Comparison of ENCODE assay signal across 19 mouse cellular contexts in genomic region chr16:45942169-45942891, GRCm38 (mm10). TPM values are rescaled to one million over a fixed set of nuclear protein-coding genes. Genes with fewer than 3 reads are reported as not detected.
DNase-seq lines count a peak whose midpoint lies in the region; ATAC-seq and TF ChIP-seq lines count a peak whose summit lies in the region.
"Had no signal": no experiment of that assay in that cellular context is flagged by ENCODE, and none has a peak within 500 bp of the region (broad histone marks: within the 10 kb centered on the region; RNA-seq: fewer than 3 reads in every experiment).

No protein-coding gene starts in this region.

- no peak for TF ChIP-seq CTCF in MEL (IDR thresholded peaks at IDR 0.05 in 2 of 3, conservative IDR thresholded peaks at IDR 0.05 in 1 of 3; ENCODE audit: control insufficient read depth in 1 of 3, insufficient read depth in 1 of 3, low read depth in 2 of 3, low read length in 3 of 3, poor library complexity in 1 of 3, severe bottlenecking in 1 of 3)

- TF ChIP-seq POLR2A in limb, embryonic 14.5 days (IDR thresholded peaks at IDR 0.05; ENCODE audit: borderline replicate concordance, extremely low read depth, insufficient read depth, insufficient read length): no peak
- TF ChIP-seq POLR2A in MEL (IDR thresholded peaks at IDR 0.05; ENCODE audit: control insufficient read depth in 1 of 2, insufficient read depth in 1 of 2, low read depth in 1 of 2, low read length in 2 of 2, poor library complexity in 1 of 2): no peak

- no peaks in the 10 kb centered on the region for H3K79me2 ChIP-seq in MEL (ENCODE audit: control insufficient read depth, insufficient read depth, low read length, poor library complexity)

- H3K27me3 ChIP-seq in limb, embryonic 14.5 days (ENCODE audit: control insufficient read depth, insufficient read depth, low read length): no peaks in the 10 kb centered on the region
- no peaks in the 10 kb centered on the region for H3K27me3 ChIP-seq in limb, embryonic 10.5 days (ENCODE audit: low read depth, poor library complexity, severe bottlenecking)
- H3K27me3 ChIP-seq in MEL (ENCODE audit: control insufficient read depth in 1 of 2, insufficient read depth in 2 of 2, low read length in 2 of 2): no peaks in the 10 kb centered on the region
- H3K27me3 ChIP-seq in splenic B cell, adult 2 months (ENCODE audit: control insufficient read depth, insufficient read depth, low read length, poor library complexity, severe bottlenecking): no peaks in the 10 kb centered on the region
- H3K27me3 ChIP-seq: forebrain, embryonic 15.5 days; hindbrain, embryonic 15.5 days; limb, embryonic 15.5 days; neural tube, embryonic 13.5 days had no signal

- DNase-seq in limb, embryonic 14.5 days (ENCODE audit: low spot score): peak; percentile 78
- no peak for DNase-seq in limb, embryonic 10.5 days (ENCODE audit: low spot score)
- no peak for DNase-seq in MEL (ENCODE audit: low read depth, low spot score)
- DNase-seq in splenic B cell, adult 2 months (ENCODE audit: low read depth, low spot score): peak; percentile 1
- DNase-seq in cerebellum, postnatal 25 days: no peak
- DNase-seq in testis, postnatal 14 days (ENCODE audit: low spot score): no peak
- no peak for DNase-seq in lung, postnatal 4 days
- DNase-seq: adrenal gland, postnatal 14 days; cerebellum, postnatal 36 days; heart, adult 2 months; kidney, adult 8-10 months; lung, adult 18-20 months; right cerebral cortex, postnatal 25 days had no signal

- no peak for TF ChIP-seq EP300 in MEL (IDR thresholded peaks at IDR 0.05; ENCODE audit: low read depth in 1 of 2, low read length in 2 of 2)

- 62% methylated on average over 8 of the region's 8 CpGs for WGBS in limb, embryonic 14.5 days
- 80% methylated on average over 8 of the region's 8 CpGs for WGBS in limb, embryonic 10.5 days

- H3K9me3 ChIP-seq in limb, embryonic 14.5 days (ENCODE audit: control insufficient read depth, low read length): no peaks in the 10 kb centered on the region
- 0 out of 2 replicates have a peak, but pooled peaks cover 2% of the 10 kb centered on the region for H3K9me3 ChIP-seq in limb, embryonic 10.5 days (replicated peaks)
- no peaks in the 10 kb centered on the region for H3K9me3 ChIP-seq in MEL (replicated peaks; ENCODE audit: insufficient read depth, low read length)
- H3K9me3 ChIP-seq: forebrain, embryonic 15.5 days; hindbrain, embryonic 15.5 days; limb, embryonic 15.5 days; neural tube, embryonic 13.5 days had no signal

- no peaks in the 10 kb centered on the region for H3K36me3 ChIP-seq in limb, embryonic 14.5 days (ENCODE audit: control insufficient read depth, insufficient read depth, low read length)
- H3K36me3 ChIP-seq in limb, embryonic 10.5 days: no peaks in the 10 kb centered on the region
- H3K36me3 ChIP-seq in MEL (ENCODE audit: control insufficient read depth in 1 of 2, insufficient read depth in 2 of 2, low read length in 2 of 2): no peaks in the 10 kb centered on the region
- no peaks in the 10 kb centered on the region for H3K36me3 ChIP-seq in splenic B cell, adult 2 months (ENCODE audit: control insufficient read depth, insufficient read depth, low read length, poor library complexity, severe bottlenecking)
- H3K36me3 ChIP-seq: forebrain, embryonic 15.5 days; hindbrain, embryonic 15.5 days; limb, embryonic 15.5 days; neural tube, embryonic 13.5 days had no signal

- peaks cover under 1% of the 10 kb centered on the region; the same call in 1 of the 2 replicates for H3K4me1 ChIP-seq in limb, embryonic 14.5 days (ENCODE audit: control insufficient read depth, insufficient read depth, low read length)
- H3K4me1 ChIP-seq in limb, embryonic 10.5 days: peaks cover 7% of the 10 kb centered on the region
- no peaks in the 10 kb centered on the region for H3K4me1 ChIP-seq in MEL (ENCODE audit: control insufficient read depth in 1 of 2, insufficient read depth in 2 of 2, low read length in 2 of 2)
- H3K4me1 ChIP-seq: forebrain, embryonic 15.5 days; hindbrain, embryonic 15.5 days; limb, embryonic 15.5 days had no signal

- no peak for TF ChIP-seq RAD21 in MEL (IDR thresholded peaks at IDR 0.05; ENCODE audit: low read depth, low read length)

- ATAC-seq in limb, embryonic 14.5 days (ENCODE audit: low FRiP score, low read depth): 0 out of 2 replicates have a peak, but pooled peaks have one; percentile 41
- ATAC-seq in granulocyte monocyte progenitor cell, adult 5-6 weeks (replicated peaks; ENCODE audit: poor library complexity, severe bottlenecking): peak; percentile 94
- ATAC-seq: forebrain, embryonic 15.5 days; midbrain, embryonic 16.5 days had no signal

- H3K4me3 ChIP-seq in limb, embryonic 14.5 days (replicated peaks; ENCODE audit: low read length): no peak overlapping the region
- no peak overlapping the region for H3K4me3 ChIP-seq in limb, embryonic 10.5 days
- H3K4me3 ChIP-seq in MEL (ENCODE audit: control insufficient read depth in 1 of 2, insufficient read depth in 1 of 2, low read depth in 2 of 2, low read length in 2 of 2): no peak overlapping the region
- H3K4me3 ChIP-seq: forebrain, embryonic 15.5 days; heart, adult 2 months; hindbrain, embryonic 15.5 days; limb, embryonic 15.5 days; neural tube, embryonic 13.5 days had no signal

- no peak overlapping the region for H3K4me2 ChIP-seq in limb, embryonic 14.5 days (replicated peaks; ENCODE audit: low read depth, low read length, severe bottlenecking)
- H3K4me2 ChIP-seq: forebrain, embryonic 15.5 days; hindbrain, embryonic 15.5 days; limb, embryonic 15.5 days; neural tube, embryonic 13.5 days had no signal

- H3K9ac ChIP-seq in limb, embryonic 14.5 days (ENCODE audit: low read depth, low read length, severe bottlenecking): no peak overlapping the region
- H3K9ac ChIP-seq in MEL (ENCODE audit: control insufficient read depth, low read depth, low read length, poor library complexity, severe bottlenecking): no peak overlapping the region
- H3K9ac ChIP-seq: forebrain, embryonic 15.5 days; hindbrain, embryonic 15.5 days; limb, embryonic 15.5 days; neural tube, embryonic 13.5 days had no signal

- H3K27ac ChIP-seq in limb, embryonic 14.5 days (replicated peaks; ENCODE audit: low read depth, low read length): no peak overlapping the region
- no peak overlapping the region for H3K27ac ChIP-seq in limb, embryonic 10.5 days
- H3K27ac ChIP-seq in MEL (ENCODE audit: control insufficient read depth, low read depth, low read length): no peak overlapping the region
- H3K27ac ChIP-seq: forebrain, embryonic 15.5 days; heart, adult 2 months; hindbrain, embryonic 15.5 days; limb, embryonic 15.5 days; neural tube, embryonic 13.5 days had no signal

TF ChIP-seq in MEL, 35 proteins besides CTCF, POLR2A, EP300 and RAD21:
- no peak for TF ChIP-seq ZKSCAN1 (IDR thresholded peaks at IDR 0.05; ENCODE audit: low read depth, low read length)
- TF ChIP-seq GATA1 (IDR thresholded peaks at IDR 0.05; ENCODE audit: low read depth, low read length): peak; percentile 39; the same call in 1 of the 2 replicates
- no peak for TF ChIP-seq UBTF (IDR thresholded peaks at IDR 0.05; ENCODE audit: borderline replicate concordance, insufficient read depth, low read depth, low read length)

RNA-seq across cellular contexts. Expression of gene Phldb2, which starts 11.1 kb away (rescaled TPM):
- polyA plus RNA-seq in limb, embryonic 14.5 days (2012; rRNA removed): 46.5 and 51.0 TPM in 2 replicates
- 55.8 and 57.9 TPM in 2 replicates for polyA plus RNA-seq in limb, embryonic 14.5 days (2014; fragmentation: Nextera tagmentation; extraction: Ambion mirVana)
- polyA plus RNA-seq in limb, embryonic 10.5 days (2016; fragmentation: Nextera tagmentation; extraction: Ambion mirVana): 38.9 and 50.2 TPM in 2 replicates
- total RNA-seq in MEL (2012; rRNA removed): not detected in 2 replicates
- polyA plus RNA-seq in MEL (2012; ENCODE audit: insufficient read depth in 1 of 2, insufficient read length in 2 of 2, low read depth in 1 of 2, low replicate concordance in 2 of 2, missing spikeins in 1 of 2): not detected
- total RNA-seq in granulocyte monocyte progenitor cell, adult 5-6 weeks (2014; fragmentation: Nextera tagmentation): 1.4 and 9.0 TPM in 2 replicates
- 3.1 and 4.3 TPM in 2 replicates for total RNA-seq in granulocyte monocyte progenitor cell, adult 5-6 weeks (2017)

Comparison
In these comparisons a context has a peak if more than half of its experiments do, and no peak if none do; other contexts are left out.
1. DNase-seq: peak in limb, embryonic 14.5 days (single experiment) and splenic B cell, adult 2 months (single experiment); none in limb, embryonic 10.5 days (single experiment), MEL (single experiment), cerebellum, postnatal 25 days (0 of 2), testis, postnatal 14 days (single experiment) and lung, postnatal 4 days (0 of 2).
2. RNA of gene Phldb2, which starts 11.1 kb away (polyA plus RNA-seq): 46.5 to 57.9 TPM in limb, embryonic 14.5 days and 38.9 to 50.2 TPM in limb, embryonic 10.5 days; not detected in MEL; every median in the first group is over 10 times any median in the second.